Mouse (Mus musculus) limb, embryonic 11.5 days (tissue): ENCODE measurements at regions not wholly inside any gene's neighbourhood (a gene's known extent, or its start where the extent isn't known, plus 50 kb on each side); places are given as distances from the start of the nearest gene placed in this dataset.

Source experiments
- ATAC-seq: fragments of 200-750 bp; cut with Nextera tagmentation; 2 replicates; pipeline ENCODE4 v1.8.0; 2017; ENCODE audit warnings: low read depth; ENCODE audit not compliant: insufficient number of reproducible peaks, low FRiP score, low TSS enrichment
- DNase-seq: peaks from one replicate; pipeline ENCODE4 v3.0.0-alpha.2; 2015; ENCODE audit warnings: low spot score
- H3K27ac ChIP-seq: fragments of 300-500 bp; sonication (generic); replicated peaks from 2 replicates; pipeline ENCODE4 v1.5.1; 2014; ENCODE audit warnings: low read depth, mild to moderate bottlenecking, low read length
- H3K27me3 ChIP-seq: fragments of 300-500 bp; sonication (generic); 2 replicates; pipeline ENCODE4 v1.6.1; 2014; ENCODE audit warnings: mild to moderate bottlenecking, low read length, mixed read lengths; ENCODE audit not compliant: control insufficient read depth, insufficient read depth
- H3K36me3 ChIP-seq: fragments of 300-500 bp; sonication (generic); 2 replicates; pipeline ENCODE4 v1.6.1; 2014; ENCODE audit warnings: mild to moderate bottlenecking, low read length, moderate library complexity, mixed read lengths; ENCODE audit not compliant: control insufficient read depth, insufficient read depth
- H3K4me1 ChIP-seq: fragments of 300-500 bp; sonication (generic); 2 replicates; pipeline ENCODE4 v1.6.1; 2014; ENCODE audit warnings: low read length, mixed read lengths; ENCODE audit not compliant: control insufficient read depth, insufficient read depth
- H3K4me2 ChIP-seq: fragments of 300-500 bp; sonication (generic); 2 replicates; pipeline ENCODE4 v1.6.1; 2014; ENCODE audit warnings: low read depth, mild to moderate bottlenecking, moderate library complexity; ENCODE audit not compliant: severe bottlenecking
- H3K4me3 ChIP-seq: fragments of 300-500 bp; sonication (generic); 2 replicates; pipeline ENCODE4 v1.5.1; 2014; ENCODE audit warnings: low read depth, low read length
- H3K9ac ChIP-seq: fragments of 300-500 bp; sonication (generic); 2 replicates; pipeline ENCODE4 v1.6.1; 2014; ENCODE audit warnings: mild to moderate bottlenecking, low read length
- H3K9me3 ChIP-seq: fragments of 300-500 bp; sonication (generic); 2 replicates; pipeline ENCODE4 v1.6.1; 2016; ENCODE audit warnings: low read length; ENCODE audit not compliant: control insufficient read depth
- WGBS: fragments of 180-500 bp; shearing (Covaris S2); extraction: QIAGEN DNeasy Blood & Tissue Kit; methylation state at CpG from one replicate; pipeline ENCODE4 v1.1.7; 2014; 5-methylcytosine and 5-hydroxymethylcytosine counted together

GRCm38 (mm10) chr3:105353268-105353667 is 98.9 kb upstream of the Kcnd3 start:
- Histone ChIP-seq H3K27me3 (no peaks in the 10 kb centered on the region), H3K27ac (no peak overlapping the region), H3K36me3 (no peaks in the 10 kb centered on the region), H3K9me3 (no peaks in the 10 kb centered on the region), H3K4me3 (no peak overlapping the region), H3K4me1 (no peaks in the 10 kb centered on the region), H3K9ac (no peak overlapping the region), H3K4me2 (no peak overlapping the region)
- 91% methylated on average over 4 of the region's 4 CpGs for WGBS
- DNase-seq (no peak), ATAC-seq (no peak)

GRCm38 (mm10) chr3:105354123-105354931 is 97.8 kb upstream of the Kcnd3 start:
- H3K36me3 ChIP-seq = no peaks in the 10 kb centered on the region
- H3K27ac ChIP-seq = no peak overlapping the region
- no peaks in the 10 kb centered on the region for H3K9me3 ChIP-seq
- no peak overlapping the region for H3K4me2 ChIP-seq
- no peak overlapping the region for H3K4me3 ChIP-seq
- no peaks in the 10 kb centered on the region for H3K27me3 ChIP-seq
- WGBS = 83% methylated on average over 16 of the region's 16 CpGs
- H3K4me1 ChIP-seq = no peaks in the 10 kb centered on the region
- no peak for ATAC-seq
- H3K9ac ChIP-seq = no peak overlapping the region
- no peak for DNase-seq

GRCm38 (mm10) chr3:105357511-105357910 is 94.6 kb upstream of the Kcnd3 start:
- Histone ChIP-seq H3K9ac (no peak overlapping the region), H3K4me2 (no peak overlapping the region), H3K4me1 (no peaks in the 10 kb centered on the region), H3K9me3 (no peaks in the 10 kb centered on the region), H3K4me3 (no peak overlapping the region), H3K27me3 (no peaks in the 10 kb centered on the region), H3K27ac (no peak overlapping the region), H3K36me3 (no peaks in the 10 kb centered on the region)
- DNase-seq (no peak), ATAC-seq (no peak)
- WGBS = 70% methylated on average over 2 of the region's 2 CpGs

GRCm38 (mm10) chr3:105359636-105360035 is 92.5 kb upstream of the Kcnd3 start:
- H3K9me3 ChIP-seq = no peaks in the 10 kb centered on the region
- H3K4me2 ChIP-seq = no peak overlapping the region
- H3K27ac ChIP-seq = no peak overlapping the region
- no peaks in the 10 kb centered on the region for H3K4me1 ChIP-seq
- H3K4me3 ChIP-seq = no peak overlapping the region
- ATAC-seq (no peak), DNase-seq (no peak)
- 65% methylated on average over 3 of the region's 3 CpGs for WGBS
- H3K9ac ChIP-seq = no peak overlapping the region
- no peaks in the 10 kb centered on the region for H3K27me3 ChIP-seq
- no peaks in the 10 kb centered on the region for H3K36me3 ChIP-seq

- Histone ChIP-seq H3K4me3 (no peak overlapping the region), H3K4me2 (no peak overlapping the region), H3K4me1 (no peaks in the 10 kb centered on the region), H3K9ac (no peak overlapping the region), H3K36me3 (no peaks in the 10 kb centered on the region), H3K9me3 (no peaks in the 10 kb centered on the region), H3K27me3 (no peaks in the 10 kb centered on the region), H3K27ac (no peak overlapping the region)
- DNase-seq (no peak), ATAC-seq (no peak)
- WGBS = 91% methylated on average over 5 of the region's 5 CpGs
Observed at GRCm38 (mm10) chr3:105364685-105365084, 87.4 kb upstream of the Kcnd3 start.

GRCm38 (mm10) chr3:105366806-105367205 is 85.3 kb upstream of the Kcnd3 start:
- Histone ChIP-seq H3K4me3 (no peak overlapping the region), H3K9ac (no peak overlapping the region), H3K36me3 (no peaks in the 10 kb centered on the region), H3K4me1 (no peaks in the 10 kb centered on the region), H3K27me3 (no peaks in the 10 kb centered on the region), H3K9me3 (no peaks in the 10 kb centered on the region), H3K4me2 (no peak overlapping the region), H3K27ac (no peak overlapping the region)
- 88% methylated on average over 6 of the region's 6 CpGs for WGBS
- ATAC-seq (no peak), DNase-seq (no peak)

GRCm38 (mm10) chr3:105367972-105368371 is 84.2 kb upstream of the Kcnd3 start:
- Histone ChIP-seq H3K27me3 (no peaks in the 10 kb centered on the region), H3K4me1 (no peaks in the 10 kb centered on the region), H3K4me3 (no peak overlapping the region), H3K4me2 (no peak overlapping the region), H3K36me3 (no peaks in the 10 kb centered on the region), H3K9ac (no peak overlapping the region), H3K27ac (no peak overlapping the region), H3K9me3 (no peaks in the 10 kb centered on the region)
- ATAC-seq (no peak), DNase-seq (no peak)
- WGBS = 71% methylated on average over 8 of the region's 8 CpGs

GRCm38 (mm10) chr3:105372371-105372828 is 79.7 kb upstream of the Kcnd3 start:
- no peak overlapping the region for H3K27ac ChIP-seq
- H3K4me3 ChIP-seq = no peak overlapping the region
- no peaks in the 10 kb centered on the region for H3K4me1 ChIP-seq
- no peak for ATAC-seq
- no peak overlapping the region for H3K9ac ChIP-seq
- no peaks in the 10 kb centered on the region for H3K36me3 ChIP-seq
- no peaks in the 10 kb centered on the region for H3K27me3 ChIP-seq
- 80% methylated on average over 6 of the region's 6 CpGs for WGBS
- no peaks in the 10 kb centered on the region for H3K9me3 ChIP-seq
- DNase-seq = no peak
- no peak overlapping the region for H3K4me2 ChIP-seq

- Histone ChIP-seq H3K9me3 (no peaks in the 10 kb centered on the region), H3K4me2 (no peak overlapping the region), H3K36me3 (no peaks in the 10 kb centered on the region), H3K27ac (no peak overlapping the region), H3K9ac (no peak overlapping the region), H3K4me1 (no peaks in the 10 kb centered on the region), H3K27me3 (no peaks in the 10 kb centered on the region), H3K4me3 (no peak overlapping the region)
- WGBS = 93% methylated on average over 1 of the region's 1 CpGs
- DNase-seq (no peak), ATAC-seq (no peak)
Observed at GRCm38 (mm10) chr3:105374306-105374705, 77.8 kb upstream of the Kcnd3 start.
